Mouse (Mus musculus) midbrain, embryonic 16.5 days (tissue): ENCODE data around the gene Agmat. TPM values are rescaled to one million over a fixed set of nuclear protein-coding genes. Genes with fewer than 3 reads are reported as not detected.

Source experiments
- ATAC-seq: fragments of 200-750 bp; cut with Nextera tagmentation; 2 replicates; pipeline ENCODE4 v1.8.0; 2017; ENCODE audit warnings: moderate TSS enrichment
- H3K27ac ChIP-seq: fragments of 300-500 bp; sonication (generic); 2 replicates; pipeline ENCODE4 v1.5.1; 2014; ENCODE audit warnings: mild to moderate bottlenecking, low read length, mixed read lengths
- H3K27me3 ChIP-seq: fragments of 300-500 bp; sonication (generic); 2 replicates; pipeline ENCODE4 v1.6.1; 2014; ENCODE audit warnings: low read depth, low read length, mixed read lengths; ENCODE audit not compliant: control insufficient read depth, insufficient read depth
- H3K36me3 ChIP-seq: fragments of 300-500 bp; sonication (generic); 2 replicates; pipeline ENCODE4 v1.6.1; 2014; ENCODE audit warnings: mild to moderate bottlenecking, low read length, moderate library complexity, mixed read lengths; ENCODE audit not compliant: control insufficient read depth, insufficient read depth
- H3K4me1 ChIP-seq: fragments of 300-500 bp; sonication (generic); 2 replicates; pipeline ENCODE4 v1.6.1; 2014; ENCODE audit warnings: mild to moderate bottlenecking, low read length, mixed read lengths; ENCODE audit not compliant: control insufficient read depth, insufficient read depth
- H3K4me2 ChIP-seq: fragments of 300-500 bp; sonication (generic); 2 replicates; pipeline ENCODE4 v1.6.1; 2014; ENCODE audit warnings: mild to moderate bottlenecking, low read length, mixed read lengths
- H3K4me3 ChIP-seq: fragments of 300-500 bp; sonication (generic); 2 replicates; pipeline ENCODE4 v1.5.1; 2014; ENCODE audit warnings: low read depth, mild to moderate bottlenecking, low read length, moderate library complexity, mixed read lengths
- H3K9ac ChIP-seq: fragments of 300-500 bp; sonication (generic); 2 replicates; pipeline ENCODE4 v1.6.1; 2014; ENCODE audit warnings: low read depth, low read length, mixed read lengths
- H3K9me3 ChIP-seq: fragments of 300-500 bp; sonication (generic); replicated peaks from 2 replicates; pipeline ENCODE4 v1.6.1; 2014; ENCODE audit warnings: mild to moderate bottlenecking, low read length, mixed read lengths; ENCODE audit not compliant: control insufficient read depth, poor library complexity, severe bottlenecking
- WGBS: fragments of 180-500 bp; shearing (Covaris S2); extraction: QIAGEN DNeasy Blood & Tissue Kit; methylation state at CpG from one replicate; pipeline ENCODE4 v1.1.7; 2014; 5-methylcytosine and 5-hydroxymethylcytosine counted together
- polyA plus RNA-seq: library from polyadenylated mRNA; unstranded; fragments of >200 nt; fragmentation: Nextera tagmentation; extraction: Ambion mirVana; gene quantifications from 2 replicates; pipeline ENCODE4 v1.2.1, GENCODE M21; 2015

Gene Agmat
- not detected in 2 replicates for polyA plus RNA-seq

DNA sequence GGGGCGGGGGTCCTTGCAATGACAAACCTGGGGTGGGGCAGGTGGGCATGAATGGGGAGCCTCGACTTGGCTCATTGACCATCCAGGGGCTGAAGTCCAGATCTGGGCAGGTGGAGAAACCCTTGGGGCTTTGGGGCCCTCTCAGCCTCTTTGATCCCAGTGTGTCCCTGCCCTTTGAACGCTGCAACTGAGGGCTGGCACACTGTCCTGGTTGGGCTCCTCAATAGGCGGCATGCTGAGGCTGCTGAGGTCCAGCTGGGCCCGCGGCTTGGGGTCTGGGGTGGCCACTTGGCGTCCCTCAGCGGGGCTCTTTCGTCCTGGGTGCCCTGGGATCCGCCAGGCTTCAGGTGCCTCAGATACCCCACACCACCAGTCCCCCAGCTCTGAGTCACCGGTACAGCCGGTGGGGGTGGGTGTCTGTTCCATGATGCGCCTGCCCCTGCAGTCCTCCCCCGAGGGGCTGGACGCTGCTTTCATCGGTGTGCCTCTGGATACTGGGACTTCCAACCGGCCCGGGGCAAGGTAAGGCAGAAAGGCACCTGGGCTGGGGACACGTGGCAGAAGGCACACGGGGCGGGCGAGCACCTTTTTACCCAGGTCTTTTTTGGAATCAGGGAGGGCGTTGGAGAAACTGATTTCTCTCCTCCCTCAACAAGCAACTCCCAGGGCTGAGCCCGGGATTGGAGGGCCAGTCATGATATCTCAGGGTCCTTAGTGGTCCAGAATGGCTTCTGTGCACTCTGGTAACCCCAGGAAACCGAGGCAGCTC is at the start of gene Agmat:
Gene Agmat, plus strand, starts transcription at position 95 of the 769 bp plus-strand sequence.
- Histone ChIP-seq H3K4me2 (no peak within 1 kb of the TSS), H3K27me3 (no peaks in the 10 kb centered on the region), H3K9me3 (no peaks in the 10 kb centered on the region), H3K27ac (no peak within 1 kb of the TSS), H3K4me1 (no peaks in the 10 kb centered on the region), H3K9ac (no peak within 1 kb of the TSS), H3K4me3 (no peak within 1 kb of the TSS), H3K36me3 (no peaks in the 10 kb centered on the region)
- WGBS = 21% methylated on average over 25 of the region's 25 CpGs
- no peak for ATAC-seq

GRCm38 (mm10) chr4:141704625-141705024 is 41.8 kb upstream of the Agmat start:
- no peak for ATAC-seq
- WGBS = 90% methylated on average over 2 of the region's 2 CpGs
- peaks cover 21% of the 10 kb centered on the region for H3K36me3 ChIP-seq

GRCm38 (mm10) chr4:141705331-141705730 is 41.1 kb upstream of the Agmat start:
- Histone ChIP-seq H3K27me3 (no peaks in the 10 kb centered on the region), H3K4me2 (no peak overlapping the region), H3K27ac (no peak overlapping the region), H3K9ac (no peak overlapping the region), H3K4me3 (no peak overlapping the region), H3K9me3 (no peaks in the 10 kb centered on the region), H3K36me3 (peaks cover 18% of the 10 kb centered on the region), H3K4me1 (no peaks in the 10 kb centered on the region)
- ATAC-seq = no peak; the same call in 1 of the 2 replicates
- WGBS = 60% methylated on average over 4 of the region's 4 CpGs

More at GRCm38 (mm10) chr4:141704625-141705024, 41.8 kb upstream of the Agmat start:
- Histone ChIP-seq H3K27me3 (no peaks in the 10 kb centered on the region), H3K4me3 (no peak overlapping the region), H3K4me2 (no peak overlapping the region), H3K9ac (no peak overlapping the region), H3K27ac (no peak overlapping the region), H3K9me3 (no peaks in the 10 kb centered on the region), H3K4me1 (no peaks in the 10 kb centered on the region)

- ATAC-seq = no peak
- H3K4me2 ChIP-seq = no peak overlapping the region
- H3K27me3 ChIP-seq = no peaks in the 10 kb centered on the region
- WGBS = 91% methylated on average over 7 of the region's 7 CpGs
- no peak overlapping the region for H3K4me3 ChIP-seq
- no peak overlapping the region for H3K27ac ChIP-seq
- H3K4me1 ChIP-seq = no peaks in the 10 kb centered on the region
- H3K9ac ChIP-seq = no peak overlapping the region
- H3K36me3 ChIP-seq = peaks cover 17% of the 10 kb centered on the region
- H3K9me3 ChIP-seq = no peaks in the 10 kb centered on the region
Observed at GRCm38 (mm10) chr4:141708005-141708404, 38.5 kb upstream of the Agmat start.

GRCm38 (mm10) chr4:141708971-141709370 is 37.5 kb upstream of the Agmat start:
- Histone ChIP-seq H3K4me2 (no peak overlapping the region), H3K9ac (no peak overlapping the region), H3K27me3 (no peaks in the 10 kb centered on the region), H3K36me3 (peaks cover 20% of the 10 kb centered on the region), H3K9me3 (no peaks in the 10 kb centered on the region), H3K4me3 (no peak overlapping the region), H3K27ac (no peak overlapping the region), H3K4me1 (no peaks in the 10 kb centered on the region)
- no peak for ATAC-seq
- WGBS = 95% methylated on average over 2 of the region's 2 CpGs

DNA sequence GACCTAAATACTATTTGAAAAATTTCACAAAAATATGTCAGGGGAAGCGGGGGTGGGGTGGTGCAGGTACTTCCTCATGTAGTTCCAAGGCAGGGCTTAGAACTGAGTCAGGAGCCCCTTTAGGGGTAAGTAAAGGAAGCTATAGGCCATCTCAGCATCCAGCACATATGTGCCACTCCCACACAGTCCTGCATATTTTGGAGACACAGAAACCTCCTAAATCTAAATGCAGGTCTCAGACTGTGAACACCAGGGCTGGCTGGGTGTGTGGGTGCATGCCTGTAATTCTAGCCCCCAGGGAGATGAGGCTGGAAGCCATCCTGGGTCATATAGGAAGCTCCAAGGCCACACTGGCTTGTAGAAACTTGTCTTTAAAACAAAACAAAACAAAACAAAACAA is 35.2 kb upstream of the Agmat start:
- 100% methylated on average over 1 of the region's 1 CpGs for WGBS
- peaks cover 6% of the 10 kb centered on the region for H3K36me3 ChIP-seq
- no peak overlapping the region for H3K9ac ChIP-seq
- H3K4me3 ChIP-seq = no peak overlapping the region
- no peak overlapping the region for H3K27ac ChIP-seq
- H3K4me1 ChIP-seq = no peaks in the 10 kb centered on the region
- no peak overlapping the region for H3K4me2 ChIP-seq
- H3K9me3 ChIP-seq = no peaks in the 10 kb centered on the region
- no peaks in the 10 kb centered on the region for H3K27me3 ChIP-seq
- no peak for ATAC-seq

GRCm38 (mm10) chr4:141713598-141714142 is 32.8 kb upstream of the Agmat start:
- no peak overlapping the region for H3K4me2 ChIP-seq
- H3K9me3 ChIP-seq = no peaks in the 10 kb centered on the region
- no peak for ATAC-seq
- no peak overlapping the region for H3K27ac ChIP-seq
- H3K27me3 ChIP-seq = no peaks in the 10 kb centered on the region
- WGBS = 85% methylated on average over 5 of the region's 5 CpGs
- no peaks in the 10 kb centered on the region for H3K4me1 ChIP-seq
- no peak overlapping the region for H3K9ac ChIP-seq
- no peak overlapping the region for H3K4me3 ChIP-seq
- H3K36me3 ChIP-seq = peaks cover 6% of the 10 kb centered on the region

DNA sequence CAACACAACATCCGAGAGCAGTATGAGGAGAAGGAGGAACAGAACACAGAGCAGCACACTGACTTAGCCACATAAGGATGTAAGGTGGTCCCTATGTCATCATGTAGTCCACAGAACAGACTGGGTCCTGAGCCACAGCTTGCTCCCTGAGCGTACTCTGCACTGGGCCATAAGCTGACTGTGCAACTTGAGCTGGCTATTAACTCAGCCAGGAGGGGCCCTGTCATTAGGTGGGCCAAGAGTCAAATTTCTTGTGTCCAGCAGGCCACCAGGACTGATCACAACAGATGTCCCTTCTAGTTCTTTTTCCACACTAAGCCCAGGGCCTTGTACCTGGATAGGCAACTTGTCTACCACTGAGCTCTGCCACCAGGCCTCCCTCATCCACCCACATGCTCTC is 31.4 kb upstream of the Agmat start:
- Histone ChIP-seq H3K9me3 (no peaks in the 10 kb centered on the region), H3K9ac (no peak overlapping the region), H3K27me3 (no peaks in the 10 kb centered on the region), H3K4me3 (no peak overlapping the region), H3K4me2 (no peak overlapping the region), H3K27ac (no peak overlapping the region), H3K36me3 (peaks cover 6% of the 10 kb centered on the region), H3K4me1 (no peaks in the 10 kb centered on the region)
- ATAC-seq = no peak
- 85% methylated on average over 2 of the region's 2 CpGs for WGBS

DNA sequence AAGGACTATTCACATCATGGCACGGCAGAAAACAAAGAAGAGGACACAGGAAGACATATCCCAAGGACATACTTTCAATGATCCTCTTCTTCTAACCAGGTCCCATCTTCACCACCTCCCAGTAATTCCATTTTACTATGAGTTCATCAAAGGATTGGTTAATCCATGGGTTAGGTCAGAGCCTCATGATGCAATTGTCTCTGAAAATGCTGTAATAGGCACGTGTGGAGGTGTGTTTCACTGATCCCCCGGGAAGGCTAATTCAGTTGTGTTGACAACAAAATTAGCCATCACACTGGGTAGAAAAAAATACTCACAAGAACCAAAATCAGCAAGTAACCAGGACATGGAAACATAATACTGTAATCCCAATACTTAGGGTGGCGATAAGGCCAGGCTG is 28.8 kb upstream of the Agmat start:
- no peaks in the 10 kb centered on the region for H3K9me3 ChIP-seq
- H3K4me1 ChIP-seq = peaks cover 16% of the 10 kb centered on the region
- no peak overlapping the region for H3K4me3 ChIP-seq
- H3K36me3 ChIP-seq = peaks cover 6% of the 10 kb centered on the region; the same call in 1 of the 2 replicates
- no peak overlapping the region for H3K27ac ChIP-seq
- WGBS = 90% methylated on average over 4 of the region's 4 CpGs
- no peak overlapping the region for H3K9ac ChIP-seq
- no peak for ATAC-seq
- H3K27me3 ChIP-seq = no peaks in the 10 kb centered on the region
- no peak overlapping the region for H3K4me2 ChIP-seq
